In genomic region chr2:36230967-36231366, GRCm38 (mm10) we compare ENCODE assay signal across 7 mouse cellular contexts. TPM values are rescaled to one million over a fixed set of nuclear protein-coding genes. Genes with fewer than 3 reads are reported as not detected.
DNase-seq lines count a peak whose midpoint lies in the region; ATAC-seq and TF ChIP-seq lines count a peak whose summit lies in the region.

No protein-coding gene starts in this region.

- peaks cover 4% of the 10 kb centered on the region; the same call in 1 of the 2 replicates for H3K4me1 ChIP-seq in spleen, adult 2 months (ENCODE audit: control insufficient read depth, insufficient read depth, insufficient read length)
- H3K4me1 ChIP-seq in forebrain, embryonic 14.5 days (ENCODE audit: control insufficient read depth, insufficient read depth, low read length), result peaks cover 3% of the 10 kb centered on the region; the same call in 1 of the 2 replicates
- peaks cover 0 to 10% of the 10 kb centered on the region in 2 experiments; a peak in 2 of 4 replicates for H3K4me1 ChIP-seq in liver, embryonic 14.5 days (replicated peaks; ENCODE audit: control insufficient read depth in 2 of 2, insufficient read depth in 2 of 2, low read length in 1 of 2)

- peak overlapping the region; percentile 41; the same call in 1 of the 2 replicates for H3K27ac ChIP-seq in spleen, adult 2 months (ENCODE audit: insufficient read depth, low read length)
- no peak overlapping the region for H3K27ac ChIP-seq in forebrain, embryonic 14.5 days (ENCODE audit: low read depth, low read length)
- H3K27ac ChIP-seq in liver, embryonic 14.5 days, result no peak overlapping the region

- no peak for ATAC-seq in forebrain, embryonic 14.5 days
- ATAC-seq in liver, embryonic 14.5 days (ENCODE audit: insufficient read depth), result no peak
- ATAC-seq in frontal cortex, adult (ENCODE audit: low TSS enrichment), result no peak

- TF ChIP-seq EP300 in liver, embryonic 14.5 days (IDR thresholded peaks at IDR 0.05; ENCODE audit: low read depth), result no peak

- H3K9ac ChIP-seq in forebrain, embryonic 14.5 days (ENCODE audit: low read length), result peak overlapping the region; percentile 41; the same call in 1 of the 2 replicates
- H3K9ac ChIP-seq in liver, embryonic 14.5 days (replicated peaks), result no peak overlapping the region

- H3K36me3 ChIP-seq in spleen, adult 2 months (ENCODE audit: control insufficient read depth, insufficient read depth, low read length), result no peaks in the 10 kb centered on the region
- H3K36me3 ChIP-seq in forebrain, embryonic 14.5 days (ENCODE audit: control insufficient read depth, insufficient read depth, low read length), result no peaks in the 10 kb centered on the region
- no peaks in the 10 kb centered on the region for H3K36me3 ChIP-seq in liver, embryonic 14.5 days (replicated peaks; ENCODE audit: control insufficient read depth, insufficient read depth, low read depth)

- no peak for TF ChIP-seq POLR2A in spleen, adult 2 months (IDR thresholded peaks at IDR 0.05; ENCODE audit: low read depth, low read length)

- no peak for DNase-seq in spleen, adult 2 months (ENCODE audit: low read depth in 1 of 2, low spot score in 2 of 2)
- DNase-seq in spleen, adult 12 weeks (ENCODE audit: low spot score), result no peak
- no peak for DNase-seq in forebrain, embryonic 14.5 days (ENCODE audit: low spot score)
- DNase-seq in liver, embryonic 14.5 days (ENCODE audit: low read depth in 3 of 3, low spot score in 3 of 3), result no peak
- no peak for DNase-seq in cerebellum, adult 11-12 months
- DNase-seq in ovary, adult 18-20 months (ENCODE audit: low spot score), result no peak

- no peaks in the 10 kb centered on the region for H3K27me3 ChIP-seq in spleen, adult 2 months (ENCODE audit: control insufficient read depth, insufficient read depth, low read length)
- H3K27me3 ChIP-seq in forebrain, embryonic 14.5 days (replicated peaks; ENCODE audit: control insufficient read depth, insufficient read depth, low read length), result no peaks in the 10 kb centered on the region
- no peaks in the 10 kb centered on the region for H3K27me3 ChIP-seq in liver, embryonic 14.5 days (ENCODE audit: control insufficient read depth, insufficient read depth, low read length)

- peak overlapping the region; percentile 43; the same call in 1 of the 2 replicates for H3K4me3 ChIP-seq in spleen, adult 2 months (ENCODE audit: extremely low read depth, insufficient read depth, insufficient read length)
- H3K4me3 ChIP-seq in forebrain, embryonic 14.5 days (ENCODE audit: low read depth, low read length), result peak overlapping the region; percentile 26
- peak overlapping the region; percentile 36 to 56 for H3K4me3 ChIP-seq in liver, embryonic 14.5 days (ENCODE audit: insufficient read depth in 1 of 2, low read depth in 2 of 2, low read length in 2 of 2)

- WGBS in spleen, adult 2 months, result 2% methylated on average over 9 of the region's 10 CpGs
- WGBS in forebrain, embryonic 14.5 days, result 52% methylated on average over 10 of the region's 10 CpGs
- WGBS in liver, embryonic 14.5 days (ENCODE audit: insufficient replicate concordance), result 9% methylated on average over 9 of the region's 10 CpGs

- no peaks in the 10 kb centered on the region for H3K9me3 ChIP-seq in forebrain, embryonic 14.5 days (replicated peaks; ENCODE audit: control insufficient read depth, low read length)
- H3K9me3 ChIP-seq in liver, embryonic 14.5 days (ENCODE audit: control insufficient read depth, low read length), result no peaks in the 10 kb centered on the region

- no peak for TF ChIP-seq CTCF in spleen, adult 2 months (IDR thresholded peaks at IDR 0.05; ENCODE audit: extremely low read depth, insufficient read depth, insufficient read length, insufficient replicate concordance)
- no peak for TF ChIP-seq CTCF in liver, embryonic 14.5 days (IDR thresholded peaks at IDR 0.05; ENCODE audit: low read depth)

- peak overlapping the region; percentile 53 for H3K4me2 ChIP-seq in forebrain, embryonic 14.5 days (ENCODE audit: low read length)
- peak overlapping the region; percentile 43 for H3K4me2 ChIP-seq in liver, embryonic 14.5 days (ENCODE audit: low read depth)

RNA-seq across cellular contexts. Expression of gene Ptgs1, which starts 0.7 kb away (rescaled TPM):
- polyA plus RNA-seq in spleen, adult 2 months (2012; rRNA removed), result 44.4 and 45.2 TPM in 2 replicates
- polyA plus RNA-seq in forebrain, embryonic 14.5 days (2014; fragmentation: Nextera tagmentation; extraction: Ambion mirVana), result 3.7 and 3.8 TPM in 2 replicates
- 8.6 and 9.9 TPM in 2 replicates for polyA plus RNA-seq in liver, embryonic 14.5 days (2012; rRNA removed)
- polyA plus RNA-seq in liver, embryonic 14.5 days (2014; fragmentation: Nextera tagmentation; extraction: Ambion mirVana), result 15.8 and 16.4 TPM in 2 replicates
